Mouse (Mus musculus) cerebellum, adult 8-10 months (tissue): ENCODE data around the gene Klf4.

Experiments
- DNase-seq: peaks from one replicate; pipeline ENCODE4 v3.0.0; 2022

Klf4 gene

GRCm38 (mm10) chr4:55532407-55533195 is at the start of gene Klf4:
Klf4 (minus strand) TSS chr4:55532466.
- DNase-seq: peak; percentile 11

- DNase-seq: no peak
These were observed 39.2 kb upstream of the Klf4 start for GRCm38 (mm10) chr4:55571432-55571831.

GRCm38 (mm10) chr4:55567986-55568385 is 35.7 kb upstream of the Klf4 start:
- DNase-seq: no peak

- DNase-seq: no peak
These were observed 35.3 kb upstream of the Klf4 start for GRCm38 (mm10) chr4:55567575-55567974.

GRCm38 (mm10) chr4:55564317-55564716 is 32.1 kb upstream of the Klf4 start:
- DNase-seq: no peak

GRCm38 (mm10) chr4:55563050-55563449 is 30.8 kb upstream of the Klf4 start:
- no peak for DNase-seq

GRCm38 (mm10) chr4:55562062-55562461 is 29.8 kb upstream of the Klf4 start:
- DNase-seq: no peak

- no peak for DNase-seq
These were observed 14.6 kb upstream of the Klf4 start for GRCm38 (mm10) chr4:55546869-55547268.

GRCm38 (mm10) chr4:55542753-55543152 is 10.5 kb upstream of the Klf4 start:
- no peak for DNase-seq

- DNase-seq: no peak
These were observed 9.4 kb upstream of the Klf4 start for GRCm38 (mm10) chr4:55541654-55542053.

GRCm38 (mm10) chr4:55541221-55541620 is 9.0 kb upstream of the Klf4 start:
- no peak for DNase-seq

GRCm38 (mm10) chr4:55535012-55535411 is 2.7 kb upstream of the Klf4 start:
- no peak for DNase-seq

- no peak for DNase-seq
These were observed 2.2 kb upstream of the Klf4 start for GRCm38 (mm10) chr4:55534510-55534909.

GRCm38 (mm10) chr4:55533803-55534254 is 1.6 kb upstream of the Klf4 start:
- no peak for DNase-seq

- DNase-seq: no peak
These were observed 1.0 kb upstream of the Klf4 start for GRCm38 (mm10) chr4:55533196-55533802.

- no peak for DNase-seq
These were observed 335 bp downstream of the Klf4 start for GRCm38 (mm10) chr4:55531856-55532406.

- no peak for DNase-seq
These were observed 990 bp downstream of the Klf4 start for GRCm38 (mm10) chr4:55531096-55531855.

- DNase-seq: no peak
These were observed 1.6 kb downstream of the Klf4 start for GRCm38 (mm10) chr4:55530731-55531095.

GRCm38 (mm10) chr4:55530236-55530635 is 2.0 kb downstream of the Klf4 start:
- no peak for DNase-seq

GRCm38 (mm10) chr4:55528404-55528803 is 3.9 kb downstream of the Klf4 start:
- DNase-seq: no peak

GRCm38 (mm10) chr4:55527931-55528330 is 4.3 kb downstream of the Klf4 start:
- DNase-seq: no peak

- DNase-seq: no peak
These were observed 5.8 kb downstream of the Klf4 start for GRCm38 (mm10) chr4:55526247-55527115.
